Mouse (Mus musculus) hematopoietic stem cell, adult 5-6 weeks (primary cell): ENCODE data around the gene Exosc7. TPM values are rescaled to one million over a fixed set of nuclear protein-coding genes. Genes with fewer than 3 reads are reported as not detected.

Experiments used
- ATAC-seq, 2 experiments: fragments of 125-278 bp in 1 of 2; replicated peaks in 1 of 2; 2 replicates each; pipeline ENCODE4 v1.8.0; 2016 to 2017; ENCODE audit warnings: inconsistent platforms in 2 of 2, mild to moderate bottlenecking in 2 of 2, moderate number of reproducible peaks in 2 of 2, low read depth in 1 of 2, moderate TSS enrichment in 1 of 2; ENCODE audit not compliant: low FRiP score in 2 of 2, poor library complexity in 2 of 2, severe bottlenecking in 2 of 2, insufficient read depth in 1 of 2, low TSS enrichment in 1 of 2
- total RNA-seq: library from RNA; stranded (forward); fragments of 172-1452, 232-1000 nt; gene quantifications from 2 replicates; pipeline ENCODE4 v1.2.3, GENCODE M21; 2017

Gene Exosc7
- total RNA-seq = 77.9 and 110 TPM in 2 replicates

- peak; percentile 83 to 91 for ATAC-seq
Observed at GRCm38 (mm10) chr9:123112805-123113521, at the start of gene Exosc7, which contains the start of gene Zdhhc3. Gene Exosc7, plus strand, starts transcription at chr9:123113215. Gene Zdhhc3, minus strand, starts transcription at chr9:123113205.

- ATAC-seq = no peak
Observed at GRCm38 (mm10) chr9:123079149-123079548, 33.9 kb upstream of the Exosc7 start.

GRCm38 (mm10) chr9:123080355-123080754 is 32.7 kb upstream of the Exosc7 start:
- ATAC-seq = no peak

GRCm38 (mm10) chr9:123080796-123081195 is 32.2 kb upstream of the Exosc7 start:
- no peak for ATAC-seq

GRCm38 (mm10) chr9:123085373-123085772 is 27.6 kb upstream of the Exosc7 start:
- no peak for ATAC-seq

- peak; percentile 85 to 88 for ATAC-seq
Observed at GRCm38 (mm10) chr9:123087558-123087957, 25.5 kb upstream of the Exosc7 start.

GRCm38 (mm10) chr9:123090844-123091243 is 22.2 kb upstream of the Exosc7 start:
- no peak for ATAC-seq

- no peak for ATAC-seq
Observed at GRCm38 (mm10) chr9:123099631-123100455, 13.2 kb upstream of the Exosc7 start.

- ATAC-seq = no peak
Observed at GRCm38 (mm10) chr9:123103425-123103824, 9.6 kb upstream of the Exosc7 start.

- no peak for ATAC-seq
Observed at GRCm38 (mm10) chr9:123104362-123104761, 8.7 kb upstream of the Exosc7 start.

- ATAC-seq = peak; percentile 88 to 98
Observed at GRCm38 (mm10) chr9:123107186-123107585, 5.8 kb upstream of the Exosc7 start.

GRCm38 (mm10) chr9:123109188-123109587 is 3.8 kb upstream of the Exosc7 start:
- ATAC-seq = no peak

GRCm38 (mm10) chr9:123111751-123112221 is 1.2 kb upstream of the Exosc7 start:
- no peak for ATAC-seq

- ATAC-seq = no peak
Observed at GRCm38 (mm10) chr9:123113931-123114330, 916 bp downstream of the Exosc7 start.

GRCm38 (mm10) chr9:123115566-123115965 is 2.6 kb downstream of the Exosc7 start:
- no peak for ATAC-seq

- ATAC-seq = no peak
Observed at GRCm38 (mm10) chr9:123123017-123123416, 10.0 kb downstream of the Exosc7 start.

GRCm38 (mm10) chr9:123123571-123124412 is 10.8 kb downstream of the Exosc7 start:
- peak in 1 of 2 experiments; percentile 27; a peak in 1 of 4 replicates for ATAC-seq
